Comparison of ENCODE assay signal across 9 mouse cellular contexts in genomic region chr13:84613004-84613403, GRCm38 (mm10).
DNase-seq lines count a peak whose midpoint lies in the region; ATAC-seq and TF ChIP-seq lines count a peak whose summit lies in the region.
"Had no signal": no experiment of that assay in that cellular context is flagged by ENCODE, and none has a peak within 500 bp of the region (broad histone marks: within the 10 kb centered on the region; RNA-seq: fewer than 3 reads in every experiment).

No protein-coding gene starts in this region.

- H3K79me2 ChIP-seq in heart, adult 2 months (replicated peaks; ENCODE audit: control insufficient read depth, insufficient read depth, low read length), result no peaks in the 10 kb centered on the region

- no peak for TF ChIP-seq EP300 in heart, postnatal 0 days (IDR thresholded peaks at IDR 0.05; ENCODE audit: low read depth)
- TF ChIP-seq EP300 in heart, adult 2 months (IDR thresholded peaks at IDR 0.05; ENCODE audit: insufficient read depth, low read depth, low read length), result no peak

- no peak overlapping the region for H3K9ac ChIP-seq in heart, postnatal 0 days (replicated peaks; ENCODE audit: low read depth, low read length)
- no peak overlapping the region for H3K9ac ChIP-seq in heart, adult 2 months (ENCODE audit: low read depth, low read length)
- H3K9ac ChIP-seq in hindbrain, embryonic 15.5 days, result no peak overlapping the region
- H3K9ac ChIP-seq: heart, embryonic 13.5 days had no signal

- peak; percentile 19; the same call in 1 of the 2 replicates for TF ChIP-seq CTCF in heart, postnatal 0 days (IDR thresholded peaks at IDR 0.05; ENCODE audit: low read depth)
- TF ChIP-seq CTCF in heart, adult 2 months (IDR thresholded peaks at IDR 0.05), result no peak

- 19% methylated on average over 2 of the region's 2 CpGs for WGBS in heart, postnatal 0 days
- WGBS in heart, adult 2 months, result 14% methylated on average over 2 of the region's 2 CpGs
- WGBS in hindbrain, embryonic 15.5 days, result 9% methylated on average over 2 of the region's 2 CpGs

- ATAC-seq in heart, postnatal 0 days (ENCODE audit: insufficient read depth, low read depth), result peak; percentile 49
- ATAC-seq in hindbrain, embryonic 15.5 days (ENCODE audit: low FRiP score, low read depth), result peak; percentile 63
- ATAC-seq in activated CD4-positive, CD25-positive, alpha-beta regulatory T cell, adult 4 months, result no peak

- peaks cover 12% of the 10 kb centered on the region; the same call in 1 of the 2 replicates for H3K4me1 ChIP-seq in heart, postnatal 0 days (ENCODE audit: control insufficient read depth, insufficient read depth)
- no peaks in the 10 kb centered on the region for H3K4me1 ChIP-seq in heart, adult 2 months (ENCODE audit: control insufficient read depth, insufficient read depth, low read length)
- H3K4me1 ChIP-seq in hindbrain, embryonic 15.5 days (replicated peaks), result 0 out of 2 replicates have a peak, but pooled peaks cover 6% of the 10 kb centered on the region

- no peaks in the 10 kb centered on the region for H3K9me3 ChIP-seq in heart, postnatal 0 days (replicated peaks; ENCODE audit: control insufficient read depth, low read length)
- no peaks in the 10 kb centered on the region for H3K9me3 ChIP-seq in hindbrain, embryonic 15.5 days
- H3K9me3 ChIP-seq: heart, embryonic 13.5 days had no signal

- no peaks in the 10 kb centered on the region for H3K36me3 ChIP-seq in heart, postnatal 0 days (replicated peaks; ENCODE audit: control insufficient read depth, insufficient read depth, low read length)
- H3K36me3 ChIP-seq in heart, adult 2 months (ENCODE audit: control insufficient read depth, insufficient read depth, low read length), result no peaks in the 10 kb centered on the region
- H3K36me3 ChIP-seq in hindbrain, embryonic 15.5 days, result no peaks in the 10 kb centered on the region
- H3K36me3 ChIP-seq: heart, embryonic 13.5 days had no signal

- no peak overlapping the region for H3K4me3 ChIP-seq in heart, postnatal 0 days (ENCODE audit: low read depth, low read length)
- H3K4me3 ChIP-seq in heart, adult 2 months, result no peak overlapping the region
- no peak overlapping the region for H3K4me3 ChIP-seq in hindbrain, embryonic 15.5 days
- H3K4me3 ChIP-seq: heart, embryonic 13.5 days had no signal

- peak; percentile 21 for DNase-seq in heart, postnatal 0 days (ENCODE audit: low spot score)
- no peak for DNase-seq in heart, adult 2 months
- peak; percentile 45 to 61 for DNase-seq in cerebellum, postnatal 10 days
- DNase-seq in lung, postnatal 36 days, result peak; percentile 5
- DNase-seq in yolk sac, embryonic 10.5 days (ENCODE audit: low spot score), result no peak
- DNase-seq in kidney, adult 18-20 months, result no peak

- TF ChIP-seq POLR2A in heart, adult 2 months (IDR thresholded peaks at IDR 0.05; ENCODE audit: insufficient read depth, low read depth, low read length), result no peak

- no peaks in the 10 kb centered on the region for H3K27me3 ChIP-seq in heart, postnatal 0 days (ENCODE audit: control insufficient read depth, insufficient read depth, low read length)
- no peaks in the 10 kb centered on the region for H3K27me3 ChIP-seq in heart, adult 2 months (ENCODE audit: control insufficient read depth, insufficient read depth, low read length)
- H3K27me3 ChIP-seq in hindbrain, embryonic 15.5 days, result no peaks in the 10 kb centered on the region

- H3K4me2 ChIP-seq in heart, postnatal 0 days (ENCODE audit: low read depth, low read length), result no peak overlapping the region
- no peak overlapping the region for H3K4me2 ChIP-seq in hindbrain, embryonic 15.5 days
- H3K4me2 ChIP-seq: heart, embryonic 13.5 days had no signal

- H3K27ac ChIP-seq in heart, postnatal 0 days (ENCODE audit: low read depth), result no peak overlapping the region
- no peak overlapping the region for H3K27ac ChIP-seq in heart, adult 2 months
- no peak overlapping the region; the same call in 1 of the 2 replicates for H3K27ac ChIP-seq in hindbrain, embryonic 15.5 days (replicated peaks)
- H3K27ac ChIP-seq: heart, embryonic 13.5 days had no signal

- intact Hi-C loops in heart, adult 2 months (cut with DNase I), result no loop called here

Comparison
In these comparisons a context has a peak if more than half of its experiments do, and no peak if none do; other contexts are left out.
1. DNase-seq: peak in heart, postnatal 0 days (single experiment), cerebellum, postnatal 10 days (2 of 2) and lung, postnatal 36 days (single experiment); none in heart, adult 2 months (0 of 2), yolk sac, embryonic 10.5 days (single experiment) and kidney, adult 18-20 months (single experiment).